In the genomic region with DNA sequence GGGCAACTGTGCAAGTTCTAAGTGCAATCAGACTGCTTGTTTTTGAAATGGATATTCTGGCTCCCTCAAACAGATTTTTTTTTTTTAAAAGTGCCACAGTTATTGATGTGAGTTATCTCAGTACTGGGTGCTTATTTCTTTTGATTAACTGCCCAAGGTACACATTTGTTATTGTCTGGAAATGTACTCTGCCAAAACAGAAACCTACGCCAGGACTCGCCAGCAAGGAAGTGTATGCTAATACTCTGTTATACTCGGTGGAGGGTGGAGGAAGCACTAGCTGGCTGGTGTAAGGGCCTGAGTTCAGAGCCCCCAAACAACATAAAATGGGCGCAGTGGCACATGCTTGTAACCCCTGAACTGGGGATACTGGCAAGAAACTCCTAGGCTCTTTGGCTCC, we compare ENCODE assay signal across 9 mouse cellular contexts. TPM values are rescaled to one million over a fixed set of nuclear protein-coding genes. Genes with fewer than 3 reads are reported as not detected.
DNase-seq lines count a peak whose midpoint lies in the region; ATAC-seq and TF ChIP-seq lines count a peak whose summit lies in the region.
"Had no signal": no experiment of that assay in that cellular context is flagged by ENCODE, and none has a peak within 500 bp of the region (broad histone marks: within the 10 kb centered on the region; RNA-seq: fewer than 3 reads in every experiment).

No protein-coding gene starts in this region.

- no peak overlapping the region; the same call in 1 of the 2 replicates for H3K4me2 ChIP-seq in forebrain, embryonic 16.5 days (ENCODE audit: low read length)
- H3K4me2 ChIP-seq in lung, postnatal 0 days (replicated peaks; ENCODE audit: low read depth, low read length): peak overlapping the region; percentile 29

- H3K36me3 ChIP-seq in heart, embryonic 10.5 days: 0 out of 2 replicates have a peak, but pooled peaks cover 2% of the 10 kb centered on the region
- H3K36me3 ChIP-seq in E14TG2a.4 (ENCODE audit: insufficient read depth, low read length): peaks cover 6% of the 10 kb centered on the region; the same call in 1 of the 2 replicates
- no peaks in the 10 kb centered on the region for H3K36me3 ChIP-seq in forebrain, embryonic 16.5 days (ENCODE audit: control insufficient read depth, insufficient read depth)
- no peaks in the 10 kb centered on the region for H3K36me3 ChIP-seq in lung, postnatal 0 days (ENCODE audit: insufficient read depth, low read length)

- no peaks in the 10 kb centered on the region for H3K9me3 ChIP-seq in heart, embryonic 10.5 days
- H3K9me3 ChIP-seq in E14TG2a.4 (ENCODE audit: low read length): no peaks in the 10 kb centered on the region
- no peaks in the 10 kb centered on the region for H3K9me3 ChIP-seq in forebrain, embryonic 16.5 days (ENCODE audit: control insufficient read depth, low read length)
- H3K9me3 ChIP-seq in lung, postnatal 0 days (ENCODE audit: low read length): no peaks in the 10 kb centered on the region

- no peak for TF ChIP-seq CTCF in E14TG2a.4 (conservative IDR thresholded peaks at IDR 0.05; ENCODE audit: low read length)
- TF ChIP-seq CTCF in lung, postnatal 0 days (IDR thresholded peaks at IDR 0.05): no peak

- H3K4me1 ChIP-seq in heart, embryonic 10.5 days: peaks cover 34% of the 10 kb centered on the region
- peaks cover 56% of the 10 kb centered on the region for H3K4me1 ChIP-seq in E14TG2a.4 (replicated peaks; ENCODE audit: low read depth, low read length)
- peaks cover 38% of the 10 kb centered on the region for H3K4me1 ChIP-seq in forebrain, embryonic 16.5 days (replicated peaks; ENCODE audit: control insufficient read depth, insufficient read depth, low read length)
- peaks cover 8% of the 10 kb centered on the region for H3K4me1 ChIP-seq in lung, postnatal 0 days (ENCODE audit: insufficient read depth, low read depth, low read length)

- intact Hi-C loops in heart, postnatal 10 days (cut with DNase I): no loop called here

- ATAC-seq in forebrain, embryonic 16.5 days: no peak
- peak; percentile 40; the same call in 1 of the 2 replicates for ATAC-seq in lung, postnatal 0 days

- H3K27me3 ChIP-seq in heart, embryonic 10.5 days (ENCODE audit: insufficient read depth, poor library complexity, severe bottlenecking): no peaks in the 10 kb centered on the region
- no peaks in the 10 kb centered on the region for H3K27me3 ChIP-seq in E14TG2a.4 (ENCODE audit: insufficient read depth, low read length)
- H3K27me3 ChIP-seq in forebrain, embryonic 16.5 days (replicated peaks; ENCODE audit: control insufficient read depth, insufficient read depth, low read length): no peaks in the 10 kb centered on the region
- no peaks in the 10 kb centered on the region for H3K27me3 ChIP-seq in lung, postnatal 0 days (replicated peaks; ENCODE audit: insufficient read depth, low read length)

- DNase-seq in heart, embryonic 10.5 days (ENCODE audit: low spot score): no peak
- no peak for DNase-seq in heart, postnatal 10 days
- no peak for DNase-seq in lung, postnatal 0 days (ENCODE audit: low spot score)
- DNase-seq in yolk sac, embryonic 10.5 days (ENCODE audit: low spot score): no peak
- no peak for DNase-seq in layer of hippocampus, adult 8-10 months (ENCODE audit: low spot score in 2 of 2)
- no peak for DNase-seq in kidney, postnatal 36 days
- DNase-seq: thymus, postnatal 36 days had no signal

- H3K27ac ChIP-seq in heart, embryonic 10.5 days: peak overlapping the region; percentile 72
- peak overlapping the region; percentile 61 for H3K27ac ChIP-seq in forebrain, embryonic 16.5 days (ENCODE audit: low read length)
- peak overlapping the region; percentile 55 for H3K27ac ChIP-seq in lung, postnatal 0 days (ENCODE audit: low read length)

- H3K4me3 ChIP-seq in heart, embryonic 10.5 days: no peak overlapping the region
- peak overlapping the region; percentile 46 for H3K4me3 ChIP-seq in E14TG2a.4 (replicated peaks; ENCODE audit: low read length)
- H3K4me3 ChIP-seq in forebrain, embryonic 16.5 days (replicated peaks; ENCODE audit: low read length): no peak overlapping the region
- H3K4me3 ChIP-seq in lung, postnatal 0 days (ENCODE audit: low read depth, low read length): no peak overlapping the region

- 0 out of 2 replicates have a peak, but pooled peaks have one; percentile 33 for TF ChIP-seq EP300 in lung, postnatal 0 days (IDR thresholded peaks at IDR 0.05)

- H3K9ac ChIP-seq in forebrain, embryonic 16.5 days (replicated peaks; ENCODE audit: low read depth, low read length): no peak overlapping the region
- no peak overlapping the region for H3K9ac ChIP-seq in lung, postnatal 0 days (replicated peaks; ENCODE audit: low read depth)

- WGBS in heart, embryonic 10.5 days: 58% methylated on average over 4 of the region's 4 CpGs
- WGBS in forebrain, embryonic 16.5 days: 42% methylated on average over 4 of the region's 4 CpGs
- 28% methylated on average over 4 of the region's 4 CpGs for WGBS in lung, postnatal 0 days

RNA-seq across cellular contexts. Expression of a gene that starts 34.1 kb away (rescaled TPM):
- 27.8 and 30.4 TPM in 2 replicates for polyA plus RNA-seq in heart, embryonic 10.5 days (2016; fragmentation: Nextera tagmentation; extraction: Ambion mirVana)
- 10 to 100 TPM; 55.9 to 64.7 TPM for total RNA-seq in heart, postnatal 10 days (2021)
- 51.8 and 55.2 TPM in 2 replicates for polyA plus RNA-seq in forebrain, embryonic 16.5 days (2015; fragmentation: Nextera tagmentation; extraction: Ambion mirVana)
- polyA plus RNA-seq in lung, postnatal 0 days (2015; fragmentation: Nextera tagmentation; extraction: Ambion mirVana): 43.8 and 44.6 TPM in 2 replicates
- 100 to 1,000 TPM in 2 of 4 experiments, 10 to 100 TPM in 2; 90.8 to 103 (median 98.5) TPM for total RNA-seq in layer of hippocampus, adult 8-10 months (2022)

RNA-seq across cellular contexts. Expression of a gene that starts 34.9 kb away (rescaled TPM):
- 21.2 and 26.1 TPM in 2 replicates for polyA plus RNA-seq in heart, embryonic 10.5 days (2016; fragmentation: Nextera tagmentation; extraction: Ambion mirVana)
- 10 to 100 TPM; 41.5 to 41.9 TPM for total RNA-seq in heart, postnatal 10 days (2021)
- polyA plus RNA-seq in forebrain, embryonic 16.5 days (2015; fragmentation: Nextera tagmentation; extraction: Ambion mirVana): 34.9 and 39.3 TPM in 2 replicates
- polyA plus RNA-seq in lung, postnatal 0 days (2015; fragmentation: Nextera tagmentation; extraction: Ambion mirVana): 38.4 and 43.8 TPM in 2 replicates
- total RNA-seq in layer of hippocampus, adult 8-10 months (2022): 10 to 100 TPM; 21.0 to 24.7 (median 22.3) TPM
